Mouse (Mus musculus) liver, adult 2 months (tissue): Measurements from ENCODE around the gene Apobec2. TPM values are rescaled to one million over a fixed set of nuclear protein-coding genes. Genes with fewer than 3 reads are reported as not detected.

Source experiments
- DNase-seq: peaks from one replicate; pipeline ENCODE4 v3.0.0-alpha.2; 2011; ENCODE audit warnings: low read depth, low spot score; ENCODE audit errors: extremely low read depth
- H3K27ac ChIP-seq: fragments of 200-500 bp; replicated peaks from 2 replicates; pipeline ENCODE4 v1.5.1; 2012; ENCODE audit warnings: low read depth, mild to moderate bottlenecking, control low read depth, inconsistent platforms, low read length; ENCODE audit not compliant: insufficient read depth
- H3K27me3 ChIP-seq: fragments of 200-500 bp; 2 replicates; pipeline ENCODE4 v1.6.1; 2012; ENCODE audit warnings: mild to moderate bottlenecking, moderate library complexity, low read length, inconsistent platforms; ENCODE audit not compliant: control insufficient read depth, insufficient read depth
- H3K36me3 ChIP-seq: fragments of 200-500 bp; 2 replicates; pipeline ENCODE4 v1.6.1; 2012; ENCODE audit warnings: low read length, inconsistent platforms; ENCODE audit not compliant: control insufficient read depth, insufficient read depth
- H3K4me1 ChIP-seq: fragments of 200-500 bp; 2 replicates; pipeline ENCODE4 v1.6.1; 2011; ENCODE audit warnings: low read length; ENCODE audit not compliant: control insufficient read depth, insufficient read depth
- H3K4me3 ChIP-seq: fragments of 200-500 bp; 2 replicates; pipeline ENCODE4 v1.5.1; 2011; ENCODE audit warnings: low read depth, mild to moderate bottlenecking, control low read depth, low read length, moderate library complexity; ENCODE audit not compliant: insufficient read depth
- H3K79me2 ChIP-seq: fragments of 200-500 bp; 2 replicates; pipeline ENCODE4 v1.6.1; 2012; ENCODE audit warnings: inconsistent platforms, mild to moderate bottlenecking, low read length, moderate library complexity; ENCODE audit not compliant: control insufficient read depth, insufficient read depth
- H3K9ac ChIP-seq: fragments of 200-500 bp; 2 replicates; pipeline ENCODE4 v1.6.1; 2012; ENCODE audit warnings: low read depth, mild to moderate bottlenecking, control low read depth, inconsistent platforms, low read length
- CTCF ChIP-seq: fragments of 200-500 bp; IDR thresholded peaks from 2 replicates; pipeline ENCODE4 v1.5.1; 2011; ENCODE audit warnings: low read depth, low read length, control low read depth
- POLR2A ChIP-seq: fragments of 200-500 bp; IDR thresholded peaks from 2 replicates; pipeline ENCODE4 v1.6.1; 2011; ENCODE audit warnings: low read length, control low read depth; ENCODE audit not compliant: insufficient read depth; ENCODE audit errors: extremely low read depth
- polyA plus RNA-seq: library from polyadenylated mRNA; depleted of rRNA; stranded (reverse); fragments of >200 nt; gene quantifications from 2 replicates; pipeline ENCODE4 v1.2.3, GENCODE M21; 2012; rRNA removed
- total RNA-seq: library from RNA; depleted of rRNA; stranded (reverse); fragments of >200 nt; gene quantifications from 2 replicates; pipeline ENCODE4 v1.2.3, GENCODE M21; 2014; rRNA removed

Apobec2 gene
- total and polyA plus RNA-seq, 2 experiments = 0.28 TPM; not detected in 1

GRCm38 (mm10) chr17:48371621-48372020 lies 61.1 kb downstream of the Apobec2 start:
- TF ChIP-seq CTCF = no peak
- TF ChIP-seq POLR2A = no peak
- no peak for DNase-seq
- Histone ChIP-seq H3K4me1 (no peaks in the 10 kb centered on the region), H3K9ac (no peak overlapping the region), H3K27ac (no peak overlapping the region), H3K36me3 (no peaks in the 10 kb centered on the region), H3K4me3 (no peak overlapping the region), H3K79me2 (no peaks in the 10 kb centered on the region), H3K27me3 (no peaks in the 10 kb centered on the region)

Other genes with a start within 250 kb of the Apobec2 start
- gene Trem1, start 200.2 kb downstream of the Apobec2 start, total RNA-seq = not detected in 2 replicates
- gene Trem1, start 200.2 kb downstream of the Apobec2 start, polyA plus RNA-seq = 0.04 TPM in 1 of 2 replicates, not detected in the other
- 0.34 TPM in 1 of 2 replicates, not detected in the other for gene Trem3, start 185.2 kb downstream of the Apobec2 start, total RNA-seq
- gene Trem3, start 185.2 kb downstream of the Apobec2 start, polyA plus RNA-seq = 0.09 and 0.21 TPM in 2 replicates
- 4.2 and 4.4 TPM in 2 replicates for gene Treml4, start 168.6 kb downstream of the Apobec2 start, total RNA-seq
- 2.8 and 4.6 TPM in 2 replicates for gene Treml4, start 168.6 kb downstream of the Apobec2 start, polyA plus RNA-seq
- 0.09 and 0.20 TPM in 2 replicates for gene Treml2, start 133.4 kb downstream of the Apobec2 start, total RNA-seq
- 0.26 and 0.34 TPM in 2 replicates for gene Treml2, start 133.4 kb downstream of the Apobec2 start, polyA plus RNA-seq
- 0.83 and 1.0 TPM in 2 replicates for gene B430306N03Rik, start 116.8 kb downstream of the Apobec2 start, total RNA-seq
- gene B430306N03Rik, start 116.8 kb downstream of the Apobec2 start, polyA plus RNA-seq = 0.90 and 1.9 TPM in 2 replicates
- gene Trem2, start 86.5 kb downstream of the Apobec2 start, total RNA-seq = 0.74 and 2.2 TPM in 2 replicates
- gene Trem2, start 86.5 kb downstream of the Apobec2 start, polyA plus RNA-seq = 0.15 and 0.34 TPM in 2 replicates
- 0.34 TPM in 1 of 2 replicates, not detected in the other for gene Treml1, start 73.0 kb downstream of the Apobec2 start, total RNA-seq
- gene Treml1, start 73.0 kb downstream of the Apobec2 start, polyA plus RNA-seq = 0.19 and 0.39 TPM in 2 replicates
- 10.6 and 12.1 TPM in 2 replicates for gene Nfya, start 23.0 kb downstream of the Apobec2 start, total RNA-seq
- gene Nfya, start 23.0 kb downstream of the Apobec2 start, polyA plus RNA-seq = 11.0 and 16.3 TPM in 2 replicates
- 20.9 and 25.0 TPM in 2 replicates for gene Oard1, start 22.9 kb downstream of the Apobec2 start, total RNA-seq
- 8.7 and 9.0 TPM in 2 replicates for gene Oard1, start 22.9 kb downstream of the Apobec2 start, polyA plus RNA-seq
- gene Tspo2, start 18.6 kb upstream of the Apobec2 start, total RNA-seq = not detected in 2 replicates
- gene Tspo2, start 18.6 kb upstream of the Apobec2 start, polyA plus RNA-seq = 0.34 TPM in 1 of 2 replicates, not detected in the other
- 0.20 TPM in 1 of 2 replicates, not detected in the other for gene Unc5cl, start 22.0 kb upstream of the Apobec2 start, total RNA-seq
- 0.05 and 0.43 TPM in 2 replicates for gene Unc5cl, start 22.0 kb upstream of the Apobec2 start, polyA plus RNA-seq